Mouse (Mus musculus): ENCODE data around the gene Psmb9. TPM values are rescaled to one million over a fixed set of nuclear protein-coding genes. Genes with fewer than 3 reads are reported as not detected.

The Psmb9 gene
- polyA plus RNA-seq, 1 experiment from 2014 or later = 0.63 TPM

DNA sequence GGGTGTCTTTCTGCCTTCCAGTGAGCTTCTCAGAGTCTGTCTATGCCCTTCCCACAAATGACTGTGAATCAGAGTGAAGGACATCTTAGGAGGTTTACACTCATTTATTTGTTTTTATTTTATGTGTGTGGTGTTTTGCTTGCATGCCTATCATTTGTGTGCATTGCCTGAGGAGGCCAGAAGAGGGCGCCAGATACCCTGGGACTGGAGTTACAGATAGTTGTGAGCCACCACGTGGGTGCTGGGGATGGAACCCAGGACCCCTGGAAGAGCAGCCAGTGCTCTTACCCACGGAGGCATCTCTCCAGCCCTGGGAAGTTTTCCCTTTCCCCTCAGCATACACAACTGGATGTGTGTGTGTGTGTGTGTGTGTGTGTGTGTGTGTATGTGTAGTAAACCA lies 22.1 kb upstream of the Psmb9 start:
- 47% methylated on average over 3 of the region's 3 CpGs for WGBS
- no peak for ATAC-seq (ENCODE audit: low read depth)
- no peaks in the 10 kb centered on the region for H3K9me3 ChIP-seq (ENCODE audit: control insufficient read depth, low read length)
- no peak overlapping the region for H3K9ac ChIP-seq (replicated peaks; ENCODE audit: low read depth, low read length)
- H3K36me3 ChIP-seq (ENCODE audit: control insufficient read depth, insufficient read depth, low read length) = no peaks in the 10 kb centered on the region
- no peak overlapping the region for H3K27ac ChIP-seq (ENCODE audit: low read depth, low read length)
- H3K4me2 ChIP-seq (ENCODE audit: low read depth, low read length) = no peak overlapping the region
- no peaks in the 10 kb centered on the region for H3K4me1 ChIP-seq (ENCODE audit: control insufficient read depth, insufficient read depth, low read length)
- H3K4me3 ChIP-seq (ENCODE audit: low read depth, low read length) = no peak overlapping the region
- peaks cover 6% of the 10 kb centered on the region; the same call in 1 of the 2 replicates for H3K27me3 ChIP-seq (ENCODE audit: control insufficient read depth, insufficient read depth, low read length)

DNA sequence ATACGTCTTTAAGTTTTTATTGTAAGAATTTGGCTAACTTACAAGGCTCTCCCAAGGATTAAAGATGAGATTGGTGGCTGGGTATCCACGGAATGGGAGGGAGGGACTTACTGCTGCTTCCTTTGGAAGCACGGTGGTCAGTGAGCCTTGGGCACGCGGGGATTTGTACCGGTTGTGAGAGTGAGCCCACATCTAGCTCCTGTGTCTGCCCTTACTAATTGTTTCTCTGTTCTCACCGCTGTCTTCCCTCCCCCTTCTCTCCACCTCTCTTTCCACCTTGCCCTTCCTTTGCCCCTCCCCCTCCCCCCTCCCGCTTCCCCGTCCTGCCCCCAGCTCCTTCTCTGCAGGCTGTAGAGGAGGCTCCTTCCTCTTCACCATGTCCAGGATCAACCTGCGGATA lies 20.9 kb upstream of the Psmb9 start:
- ATAC-seq (ENCODE audit: low read depth) = no peak
- Histone ChIP-seq H3K4me2 (ENCODE audit: low read depth, low read length) (no peak overlapping the region), H3K4me1 (ENCODE audit: control insufficient read depth, insufficient read depth, low read length) (no peaks in the 10 kb centered on the region), H3K9ac (replicated peaks; ENCODE audit: low read depth, low read length) (no peak overlapping the region), H3K9me3 (ENCODE audit: control insufficient read depth, low read length) (no peaks in the 10 kb centered on the region), H3K4me3 (ENCODE audit: low read depth, low read length) (no peak overlapping the region), H3K27me3 (ENCODE audit: control insufficient read depth, insufficient read depth, low read length) (peaks cover 10% of the 10 kb centered on the region; the same call in 1 of the 2 replicates), H3K27ac (ENCODE audit: low read depth, low read length) (no peak overlapping the region), H3K36me3 (ENCODE audit: control insufficient read depth, insufficient read depth, low read length) (no peaks in the 10 kb centered on the region)
- 30% methylated on average over 10 of the region's 10 CpGs for WGBS

DNA sequence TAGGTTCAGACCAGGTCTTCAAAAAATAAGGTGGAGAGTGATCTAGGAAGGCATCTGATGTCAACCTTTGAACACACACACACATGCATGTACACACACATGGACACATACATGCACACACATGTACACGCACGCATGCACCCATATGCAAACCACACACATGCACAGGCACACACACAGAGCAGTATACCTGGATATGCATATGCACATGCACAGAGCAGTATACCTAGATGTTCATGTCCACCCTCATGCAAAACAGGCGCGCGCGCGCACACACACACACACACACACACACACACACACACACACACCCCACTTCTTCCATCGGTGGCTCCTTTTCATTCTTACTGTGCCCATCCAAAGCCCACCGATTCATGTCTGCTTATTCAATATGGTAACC lies 20.3 kb upstream of the Psmb9 start:
- no peak overlapping the region for H3K9ac ChIP-seq (replicated peaks; ENCODE audit: low read depth, low read length)
- H3K27ac ChIP-seq (ENCODE audit: low read depth, low read length) = no peak overlapping the region
- no peak overlapping the region for H3K4me2 ChIP-seq (ENCODE audit: low read depth, low read length)
- no peak overlapping the region for H3K4me3 ChIP-seq (ENCODE audit: low read depth, low read length)
- no peaks in the 10 kb centered on the region for H3K9me3 ChIP-seq (ENCODE audit: control insufficient read depth, low read length)
- peaks cover 10% of the 10 kb centered on the region; the same call in 1 of the 2 replicates for H3K27me3 ChIP-seq (ENCODE audit: control insufficient read depth, insufficient read depth, low read length)
- WGBS = 95% methylated on average over 9 of the region's 9 CpGs
- ATAC-seq (ENCODE audit: low read depth) = no peak
- H3K36me3 ChIP-seq (ENCODE audit: control insufficient read depth, insufficient read depth, low read length) = no peaks in the 10 kb centered on the region
- no peaks in the 10 kb centered on the region for H3K4me1 ChIP-seq (ENCODE audit: control insufficient read depth, insufficient read depth, low read length)

DNA sequence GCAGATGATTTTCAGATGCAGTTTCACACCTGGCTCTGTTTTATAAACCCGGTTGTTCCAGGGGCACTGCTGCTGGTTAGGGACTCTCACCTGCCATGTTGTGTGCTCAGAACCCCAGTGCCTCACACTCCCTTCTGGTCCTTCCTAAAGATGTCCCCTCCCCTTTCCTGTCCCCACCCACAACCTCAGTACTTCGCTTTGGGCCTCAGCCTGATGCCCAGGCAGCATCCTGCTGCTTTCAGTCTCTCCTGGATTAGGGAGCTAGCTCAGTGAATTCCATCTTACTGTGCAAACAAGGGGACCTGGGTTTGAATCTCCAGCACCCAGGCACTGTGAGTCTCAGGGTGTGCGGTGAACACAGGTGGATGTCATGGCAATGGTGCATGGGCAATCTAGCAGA lies 19.9 kb upstream of the Psmb9 start:
- Histone ChIP-seq H3K4me3 (ENCODE audit: low read depth, low read length) (no peak overlapping the region), H3K36me3 (ENCODE audit: control insufficient read depth, insufficient read depth, low read length) (no peaks in the 10 kb centered on the region), H3K4me1 (ENCODE audit: control insufficient read depth, insufficient read depth, low read length) (no peaks in the 10 kb centered on the region), H3K4me2 (ENCODE audit: low read depth, low read length) (no peak overlapping the region), H3K27me3 (ENCODE audit: control insufficient read depth, insufficient read depth, low read length) (peaks cover 10% of the 10 kb centered on the region; the same call in 1 of the 2 replicates), H3K9ac (replicated peaks; ENCODE audit: low read depth, low read length) (no peak overlapping the region), H3K9me3 (ENCODE audit: control insufficient read depth, low read length) (no peaks in the 10 kb centered on the region), H3K27ac (ENCODE audit: low read depth, low read length) (no peak overlapping the region)
- no peak for ATAC-seq (ENCODE audit: low read depth)
- 63% methylated on average over 3 of the region's 3 CpGs for WGBS

DNA sequence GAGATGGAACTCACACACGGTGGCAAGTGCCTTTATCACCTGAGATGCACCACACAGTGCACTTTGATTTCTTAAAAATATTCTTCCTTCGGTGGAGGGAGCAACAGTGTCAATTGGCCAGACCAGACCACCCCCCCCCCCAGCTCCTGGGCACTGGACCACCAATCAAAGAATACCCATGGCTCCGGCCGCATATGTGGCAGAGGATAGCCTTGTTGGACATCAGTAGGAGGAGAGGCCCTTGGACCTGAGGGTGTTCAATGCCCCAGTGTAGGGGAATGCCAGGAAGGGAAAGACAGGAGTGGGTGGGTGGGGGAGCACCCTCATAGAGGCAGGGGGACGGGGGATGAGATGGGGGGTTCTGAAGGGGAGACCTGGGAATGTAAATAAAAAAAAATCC lies 19.2 kb upstream of the Psmb9 start:
- ATAC-seq (ENCODE audit: low read depth) = no peak
- H3K9me3 ChIP-seq (ENCODE audit: control insufficient read depth, low read length) = no peaks in the 10 kb centered on the region
- no peak overlapping the region for H3K9ac ChIP-seq (replicated peaks; ENCODE audit: low read depth, low read length)
- H3K27me3 ChIP-seq (ENCODE audit: control insufficient read depth, insufficient read depth, low read length) = peaks cover 10% of the 10 kb centered on the region; the same call in 1 of the 2 replicates
- H3K36me3 ChIP-seq (ENCODE audit: control insufficient read depth, insufficient read depth, low read length) = no peaks in the 10 kb centered on the region
- WGBS = 86% methylated on average over 5 of the region's 5 CpGs
- no peak overlapping the region for H3K4me3 ChIP-seq (ENCODE audit: low read depth, low read length)
- no peaks in the 10 kb centered on the region for H3K4me1 ChIP-seq (ENCODE audit: control insufficient read depth, insufficient read depth, low read length)
- H3K27ac ChIP-seq (ENCODE audit: low read depth, low read length) = no peak overlapping the region
- H3K4me2 ChIP-seq (ENCODE audit: low read depth, low read length) = no peak overlapping the region

DNA sequence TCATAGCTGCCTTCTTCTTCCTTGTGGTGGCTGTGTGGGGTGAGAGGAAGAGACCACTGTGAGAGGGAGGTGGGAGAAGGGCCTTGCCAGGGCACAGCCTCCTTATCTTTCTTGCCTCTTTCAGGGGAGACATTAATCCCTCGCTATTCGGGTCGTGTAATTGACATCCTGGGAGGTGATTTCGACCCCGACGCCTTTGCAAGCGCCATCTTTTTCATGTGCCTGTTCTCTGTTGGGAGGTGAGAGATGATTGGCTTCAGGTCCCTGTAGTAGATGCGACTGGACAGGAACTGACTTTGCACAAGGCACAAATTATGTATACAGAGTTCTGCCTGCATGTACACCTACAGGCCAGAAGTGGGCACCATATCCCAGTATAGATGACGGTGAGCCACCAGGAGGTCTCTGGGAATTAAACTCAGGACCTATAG lies 18.2 kb upstream of the Psmb9 start:
- Histone ChIP-seq H3K9ac (replicated peaks; ENCODE audit: low read depth, low read length) (no peak overlapping the region), H3K4me2 (ENCODE audit: low read depth, low read length) (no peak overlapping the region), H3K27me3 (ENCODE audit: control insufficient read depth, insufficient read depth, low read length) (peaks cover 10% of the 10 kb centered on the region; the same call in 1 of the 2 replicates), H3K27ac (ENCODE audit: low read depth, low read length) (no peak overlapping the region), H3K9me3 (ENCODE audit: control insufficient read depth, low read length) (no peaks in the 10 kb centered on the region), H3K4me3 (ENCODE audit: low read depth, low read length) (no peak overlapping the region), H3K36me3 (ENCODE audit: control insufficient read depth, insufficient read depth, low read length) (no peaks in the 10 kb centered on the region), H3K4me1 (ENCODE audit: control insufficient read depth, insufficient read depth, low read length) (no peaks in the 10 kb centered on the region)
- no peak for ATAC-seq (ENCODE audit: low read depth)
- WGBS = 26% methylated on average over 9 of the region's 9 CpGs

DNA sequence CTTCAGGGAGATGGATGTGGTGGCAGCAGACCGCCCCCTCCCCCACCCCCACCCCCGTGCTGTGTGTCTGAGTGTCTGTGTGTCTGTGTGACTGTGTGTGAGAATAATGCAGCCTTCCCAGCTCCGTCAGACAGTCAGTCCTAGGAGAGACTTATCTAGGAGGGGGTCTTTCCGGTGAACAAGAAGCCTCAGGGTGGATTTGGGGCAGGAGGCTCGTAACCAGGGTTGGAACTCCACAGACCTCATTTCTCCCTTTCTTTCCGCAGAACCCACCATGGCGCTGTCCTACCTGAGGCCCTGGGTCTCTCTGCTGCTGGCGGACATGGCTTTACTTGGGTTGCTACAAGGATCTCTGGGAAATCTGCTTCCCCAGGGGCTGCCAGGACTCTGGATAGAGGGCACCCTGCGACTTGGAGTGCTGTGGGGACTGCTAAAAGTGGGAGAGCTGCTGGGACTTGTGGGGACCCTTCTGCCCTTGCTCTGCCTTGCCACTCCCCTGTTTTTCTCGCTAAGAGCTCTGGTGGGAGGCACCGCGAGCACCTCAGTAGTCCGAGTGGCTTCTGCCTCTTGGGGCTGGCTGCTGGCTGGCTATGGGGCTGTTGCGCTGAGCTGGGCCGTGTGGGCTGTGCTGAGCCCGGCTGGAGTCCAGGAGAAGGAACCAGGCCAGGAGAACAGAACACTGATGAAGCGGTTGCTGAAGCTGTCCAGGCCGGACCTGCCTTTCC lies 17.6 kb upstream of the Psmb9 start:
- ATAC-seq (ENCODE audit: low read depth) = no peak
- H3K27ac ChIP-seq (ENCODE audit: low read depth, low read length) = no peak overlapping the region
- H3K4me2 ChIP-seq (ENCODE audit: low read depth, low read length) = peak overlapping the region; percentile 70
- peak overlapping the region; percentile 52 for H3K4me3 ChIP-seq (ENCODE audit: low read depth, low read length)
- no peaks in the 10 kb centered on the region for H3K9me3 ChIP-seq (ENCODE audit: control insufficient read depth, low read length)
- H3K36me3 ChIP-seq (ENCODE audit: control insufficient read depth, insufficient read depth, low read length) = no peaks in the 10 kb centered on the region
- 15% methylated on average over 18 of the region's 18 CpGs for WGBS
- no peaks in the 10 kb centered on the region for H3K4me1 ChIP-seq (ENCODE audit: control insufficient read depth, insufficient read depth, low read length)
- peak overlapping the region; percentile 25; the same call in 1 of the 2 replicates for H3K9ac ChIP-seq (replicated peaks; ENCODE audit: low read depth, low read length)
- H3K27me3 ChIP-seq (ENCODE audit: control insufficient read depth, insufficient read depth, low read length) = peaks cover 10% of the 10 kb centered on the region; the same call in 1 of the 2 replicates

DNA sequence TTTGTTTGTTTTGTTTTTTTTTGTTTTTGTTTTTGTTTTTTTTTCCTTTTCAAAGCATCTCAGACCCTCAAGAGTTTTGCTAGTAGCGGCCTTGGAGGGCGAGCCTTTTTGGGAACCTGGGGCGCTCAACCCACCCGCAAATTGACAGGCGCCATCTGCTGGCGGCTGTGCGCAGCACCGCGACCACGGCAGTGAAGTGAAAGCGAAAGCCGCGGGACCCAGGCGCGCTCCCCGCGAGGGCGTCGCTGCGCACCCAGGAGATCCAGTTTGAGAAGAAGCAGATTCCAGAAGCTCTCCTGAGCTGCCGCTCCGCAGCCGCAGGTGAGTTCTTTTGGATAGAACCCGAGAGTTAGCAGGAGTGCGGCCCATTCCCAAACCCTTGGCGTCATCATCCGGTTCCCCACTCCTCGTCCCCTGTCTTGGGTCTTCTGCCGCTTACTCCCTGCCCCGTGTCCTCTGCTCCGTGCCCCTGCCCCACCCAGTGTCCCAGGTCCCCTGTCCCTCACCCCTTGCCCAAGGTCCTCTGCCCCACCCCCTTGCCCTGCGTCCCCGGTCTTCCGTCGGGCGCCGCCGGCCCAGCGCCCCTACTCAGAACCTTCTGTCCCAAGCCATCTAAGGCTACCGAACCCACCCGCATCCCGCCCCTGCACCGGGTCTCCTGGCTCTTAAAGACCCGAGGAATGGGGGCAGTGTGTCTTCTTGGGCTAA lies 16.9 kb upstream of the Psmb9 start:
- Histone ChIP-seq H3K27ac (ENCODE audit: low read depth, low read length) (no peak overlapping the region), H3K4me1 (ENCODE audit: control insufficient read depth, insufficient read depth, low read length) (no peaks in the 10 kb centered on the region), H3K4me3 (ENCODE audit: low read depth, low read length) (peak overlapping the region; percentile 52), H3K4me2 (ENCODE audit: low read depth, low read length) (peak overlapping the region; percentile 70), H3K9ac (replicated peaks; ENCODE audit: low read depth, low read length) (peak overlapping the region; percentile 44; the same call in 1 of the 2 replicates), H3K36me3 (ENCODE audit: control insufficient read depth, insufficient read depth, low read length) (no peaks in the 10 kb centered on the region), H3K27me3 (ENCODE audit: control insufficient read depth, insufficient read depth, low read length) (peaks cover 10% of the 10 kb centered on the region; the same call in 1 of the 2 replicates), H3K9me3 (ENCODE audit: control insufficient read depth, low read length) (no peaks in the 10 kb centered on the region)
- WGBS = under 1% methylated on average over 44 of the region's 44 CpGs
- 0 out of 2 replicates have a peak, but pooled peaks have one; percentile 49 for ATAC-seq (ENCODE audit: low read depth)

DNA sequence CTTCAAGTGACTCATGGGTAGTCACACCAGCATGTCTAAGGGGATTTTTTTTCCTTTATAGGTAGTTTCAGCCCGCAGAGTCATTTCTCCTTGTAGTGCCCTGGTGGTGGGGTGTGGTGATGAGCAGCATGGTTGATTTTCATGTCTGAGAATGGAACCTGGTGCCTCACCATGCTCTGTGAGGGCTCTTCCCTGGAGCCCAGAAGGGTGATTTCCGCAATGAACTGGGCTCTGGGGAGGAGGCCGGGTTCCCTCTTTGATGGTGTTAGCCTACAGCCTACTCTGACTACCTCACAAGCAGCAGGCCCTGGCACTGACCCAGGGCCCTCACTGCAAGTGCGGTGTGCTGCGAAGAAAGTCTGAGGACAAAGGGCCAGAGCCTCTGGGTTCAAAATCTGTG lies 15.9 kb upstream of the Psmb9 start, which contains the start of gene Tap2:
Gene Tap2, plus strand, starts transcription at position 84 of the 400 bp plus-strand sequence.
- Histone ChIP-seq H3K4me1 (ENCODE audit: control insufficient read depth, insufficient read depth, low read length) (no peaks in the 10 kb centered on the region), H3K27ac (ENCODE audit: low read depth, low read length) (no peak within 1 kb of the TSS), H3K9me3 (ENCODE audit: control insufficient read depth, low read length) (no peaks in the 10 kb centered on the region), H3K4me2 (ENCODE audit: low read depth, low read length) (peak within 1 kb of the TSS; percentile 70), H3K4me3 (ENCODE audit: low read depth, low read length) (peak within 1 kb of the TSS; percentile 52), H3K27me3 (ENCODE audit: control insufficient read depth, insufficient read depth, low read length) (peaks cover 19% of the 10 kb centered on the region), H3K36me3 (ENCODE audit: control insufficient read depth, insufficient read depth, low read length) (no peaks in the 10 kb centered on the region), H3K9ac (replicated peaks; ENCODE audit: low read depth, low read length) (peak within 1 kb of the TSS; percentile 44; the same call in 1 of the 2 replicates)
- WGBS = 63% methylated on average over 5 of the region's 5 CpGs
- ATAC-seq (ENCODE audit: low read depth) = no peak
